Mouse (Mus musculus) hindbrain, embryonic 13.5 days (tissue): Measurements from ENCODE around the gene Aif1l. TPM values are rescaled to one million over a fixed set of nuclear protein-coding genes. Genes with fewer than 3 reads are reported as not detected.

Source experiments
- ATAC-seq: fragments of 200-750 bp; cut with Nextera tagmentation; 2 replicates; pipeline ENCODE4 v1.8.0; 2017; ENCODE audit warnings: moderate TSS enrichment; ENCODE audit not compliant: low FRiP score
- H3K27ac ChIP-seq: fragments of 300-500 bp; sonication (generic); 2 replicates; pipeline ENCODE4 v1.5.1; 2015; ENCODE audit warnings: inconsistent platforms, mild to moderate bottlenecking, moderate library complexity
- H3K27me3 ChIP-seq: fragments of 300-500 bp; sonication (generic); 2 replicates; pipeline ENCODE4 v1.6.1; 2015; ENCODE audit warnings: mild to moderate bottlenecking, inconsistent platforms
- H3K36me3 ChIP-seq: fragments of 300-500 bp; sonication (generic); 2 replicates; pipeline ENCODE4 v1.6.1; 2015; ENCODE audit warnings: mild to moderate bottlenecking, inconsistent platforms
- H3K4me1 ChIP-seq: fragments of 300-500 bp; sonication (generic); replicated peaks from 2 replicates; pipeline ENCODE4 v1.6.1; 2015; ENCODE audit warnings: inconsistent platforms
- H3K4me2 ChIP-seq: fragments of 300-500 bp; sonication (generic); 2 replicates; pipeline ENCODE4 v1.6.1; 2015; ENCODE audit warnings: inconsistent platforms, mild to moderate bottlenecking, moderate library complexity
- H3K4me3 ChIP-seq: fragments of 300-500 bp; sonication (generic); 2 replicates; pipeline ENCODE4 v1.5.1; 2015; ENCODE audit warnings: mild to moderate bottlenecking, inconsistent platforms
- H3K9ac ChIP-seq: fragments of 300-500 bp; sonication (generic); 2 replicates; pipeline ENCODE4 v1.6.1; 2015; ENCODE audit warnings: mild to moderate bottlenecking, inconsistent platforms
- H3K9me3 ChIP-seq: fragments of 300-500 bp; sonication (generic); 2 replicates; pipeline ENCODE4 v1.6.1; 2016; ENCODE audit warnings: inconsistent platforms
- WGBS: fragments of 180-500 bp; shearing (Covaris S2); methylation state at CpG from one replicate; pipeline ENCODE4 v1.1.7; 2015; 5-methylcytosine and 5-hydroxymethylcytosine counted together
- polyA plus RNA-seq: library from polyadenylated mRNA; unstranded; fragments of >200 nt; fragmentation: Nextera tagmentation; extraction: Ambion mirVana; gene quantifications from 2 replicates; pipeline ENCODE4 v1.2.1, GENCODE M21; 2015

Aif1l gene
- polyA plus RNA-seq, 1 experiment from 2014 or later, result 25.9 TPM

DNA sequence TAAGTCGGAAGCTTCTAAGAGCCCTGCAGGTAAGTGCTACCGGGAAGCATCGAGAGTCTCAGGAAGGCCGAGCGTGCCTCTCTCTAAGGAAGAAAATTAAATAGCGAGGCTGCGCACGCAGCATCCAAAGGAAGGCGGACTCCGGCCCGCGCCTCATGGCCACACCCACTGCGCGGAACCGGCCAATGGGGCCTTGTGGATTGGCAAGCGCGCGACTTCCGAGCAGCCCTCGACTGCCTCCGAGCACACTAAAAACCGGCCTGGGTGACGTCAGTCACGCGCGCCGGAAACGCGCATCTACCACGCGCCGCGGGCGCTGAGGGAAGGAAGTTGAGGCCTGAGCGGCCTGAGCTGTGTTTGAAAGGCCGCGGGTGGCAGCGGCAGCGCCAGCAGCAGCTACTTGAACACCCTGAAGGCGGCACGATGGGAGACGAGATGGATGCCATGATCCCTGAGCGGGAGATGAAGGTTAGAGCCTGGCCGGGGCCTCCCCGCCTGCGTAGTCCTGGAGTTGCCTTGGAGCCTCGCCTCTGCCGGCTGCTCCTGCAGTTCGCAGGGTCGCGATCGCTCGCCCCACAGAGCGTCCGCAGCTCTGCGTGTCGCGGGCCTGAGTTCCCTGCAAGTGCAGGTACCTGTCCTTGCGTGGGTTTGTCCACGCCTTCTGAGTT lies 24.3 kb downstream of the Aif1l start, which contains the start of gene Nup214:
Nup214 (plus strand) TSS at position 296 of the 668 bp plus-strand sequence.
- Histone ChIP-seq H3K9ac (peak within 1 kb of the TSS; percentile 91), H3K36me3 (peaks cover 39% of the 10 kb centered on the region), H3K27ac (peak within 1 kb of the TSS; percentile 86), H3K4me3 (peak within 1 kb of the TSS; percentile 95), H3K4me2 (peak within 1 kb of the TSS; percentile 77), H3K27me3 (no peaks in the 10 kb centered on the region), H3K4me1 (peaks cover 22% of the 10 kb centered on the region), H3K9me3 (no peaks in the 10 kb centered on the region)
- WGBS, result under 1% methylated on average over 60 of the region's 60 CpGs
- ATAC-seq, result peak; percentile 99

DNA sequence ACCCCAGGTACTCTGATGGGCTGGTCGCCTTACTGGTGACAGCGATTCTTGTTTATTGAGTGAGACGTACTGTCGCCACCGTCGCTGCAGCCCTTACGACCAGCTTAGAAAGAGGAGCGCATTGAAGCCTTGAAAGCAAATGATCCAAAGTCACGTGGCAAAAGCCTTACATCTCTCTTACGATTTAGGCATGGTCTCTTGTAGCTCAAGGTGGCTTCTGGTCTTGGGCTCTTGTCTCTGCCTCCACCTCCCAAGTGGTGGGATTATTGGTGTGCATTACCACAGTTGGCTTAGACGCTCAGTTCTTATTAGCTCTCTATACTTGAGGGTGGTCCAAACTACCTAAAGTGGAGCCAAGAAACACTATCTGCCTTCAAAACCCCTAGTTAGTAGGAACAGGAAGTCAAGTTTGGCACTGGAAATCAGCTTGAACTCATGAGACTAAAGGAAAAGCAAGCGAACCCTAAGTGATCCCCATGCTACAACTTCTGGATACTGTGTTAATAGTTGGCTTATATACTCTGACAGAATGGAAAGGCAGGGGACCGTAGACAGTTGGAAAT lies 25.0 kb downstream of the Aif1l start:
- Histone ChIP-seq H3K4me3 (peak overlapping the region; percentile 95), H3K9me3 (no peaks in the 10 kb centered on the region), H3K27ac (peak overlapping the region; percentile 71), H3K36me3 (peaks cover 44% of the 10 kb centered on the region), H3K4me1 (peaks cover 22% of the 10 kb centered on the region), H3K9ac (peak overlapping the region; percentile 91), H3K27me3 (no peaks in the 10 kb centered on the region), H3K4me2 (peak overlapping the region; percentile 71)
- WGBS, result 11% methylated on average over 13 of the region's 13 CpGs
- no peak for ATAC-seq

DNA sequence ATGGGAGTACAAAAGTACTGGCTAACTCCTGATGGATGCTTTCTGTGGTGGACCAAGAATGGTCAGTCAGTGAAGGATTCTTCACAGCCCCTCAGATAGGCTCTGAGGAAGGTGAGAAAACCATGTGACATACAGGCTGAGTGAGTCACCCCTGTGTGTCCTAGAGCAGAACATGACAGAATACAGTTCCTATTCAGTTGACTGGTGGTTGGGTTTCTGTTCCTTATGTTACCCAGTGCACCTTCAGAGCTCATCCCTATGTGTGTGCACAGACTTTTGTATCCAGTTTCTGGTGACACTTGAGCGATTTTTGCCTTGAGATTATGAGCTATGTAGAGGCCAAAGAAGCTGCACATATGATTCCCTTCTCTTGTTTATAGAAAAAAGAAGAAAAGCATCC lies 37.8 kb downstream of the Aif1l start:
- H3K4me1 ChIP-seq, result no peaks in the 10 kb centered on the region

DNA sequence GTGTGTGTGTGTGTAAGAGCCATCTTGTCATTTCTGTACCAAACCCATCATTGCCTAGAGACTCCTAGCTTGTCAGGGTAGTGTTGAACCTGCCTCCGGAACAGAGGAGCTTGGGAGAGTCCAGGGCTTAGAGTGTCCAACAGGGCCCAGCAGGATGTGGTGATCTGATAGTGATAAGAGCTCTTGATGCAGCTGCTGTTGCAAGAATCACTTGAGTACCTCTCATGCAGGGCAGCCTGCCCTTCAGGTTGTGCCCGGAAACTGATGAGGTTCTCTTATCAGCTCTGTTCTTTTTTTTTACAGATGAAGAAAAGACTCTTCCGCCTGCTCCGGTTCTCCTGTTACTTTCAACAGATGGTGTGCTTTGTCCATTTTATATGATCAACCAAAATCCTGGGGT lies 41.0 kb downstream of the Aif1l start:
- H3K4me1 ChIP-seq, result no peaks in the 10 kb centered on the region
- no peak overlapping the region for H3K27ac ChIP-seq
- peaks cover 94% of the 10 kb centered on the region for H3K36me3 ChIP-seq
- H3K4me3 ChIP-seq, result no peak overlapping the region
- no peaks in the 10 kb centered on the region for H3K9me3 ChIP-seq
- no peak overlapping the region for H3K9ac ChIP-seq
- no peak overlapping the region for H3K4me2 ChIP-seq
- no peaks in the 10 kb centered on the region for H3K27me3 ChIP-seq
- ATAC-seq, result no peak
- 95% methylated on average over 4 of the region's 4 CpGs for WGBS

More for the DNA sequence above, 37.8 kb downstream of the Aif1l start:
- Histone ChIP-seq H3K4me3 (no peak overlapping the region), H3K4me2 (no peak overlapping the region), H3K9me3 (no peaks in the 10 kb centered on the region), H3K36me3 (peaks cover 98% of the 10 kb centered on the region), H3K27me3 (no peaks in the 10 kb centered on the region), H3K9ac (no peak overlapping the region), H3K27ac (no peak overlapping the region)
- no peak for ATAC-seq
- 100% methylated on average over 1 of the region's 1 CpGs for WGBS

DNA sequence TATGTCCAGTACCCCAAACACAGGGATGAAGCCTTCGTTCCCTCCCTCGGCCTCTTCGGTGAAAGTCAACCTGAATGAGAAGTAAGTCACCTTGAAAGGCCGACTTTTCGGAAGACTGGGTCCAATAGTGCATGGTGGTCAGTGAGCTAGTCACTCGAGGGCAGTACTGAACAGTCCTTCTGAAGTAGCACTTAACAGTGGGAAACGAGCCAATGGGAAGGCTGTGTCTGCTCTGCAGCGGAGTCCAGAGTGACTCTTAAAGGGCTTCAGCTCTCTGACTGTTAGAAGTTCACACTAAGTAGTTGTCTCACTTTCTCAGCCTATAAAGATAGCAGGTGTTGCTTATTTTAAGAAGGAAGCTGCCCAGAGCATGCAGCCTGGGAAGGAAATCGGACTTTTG lies 45.0 kb downstream of the Aif1l start:
- WGBS, result 94% methylated on average over 9 of the region's 9 CpGs

DNA sequence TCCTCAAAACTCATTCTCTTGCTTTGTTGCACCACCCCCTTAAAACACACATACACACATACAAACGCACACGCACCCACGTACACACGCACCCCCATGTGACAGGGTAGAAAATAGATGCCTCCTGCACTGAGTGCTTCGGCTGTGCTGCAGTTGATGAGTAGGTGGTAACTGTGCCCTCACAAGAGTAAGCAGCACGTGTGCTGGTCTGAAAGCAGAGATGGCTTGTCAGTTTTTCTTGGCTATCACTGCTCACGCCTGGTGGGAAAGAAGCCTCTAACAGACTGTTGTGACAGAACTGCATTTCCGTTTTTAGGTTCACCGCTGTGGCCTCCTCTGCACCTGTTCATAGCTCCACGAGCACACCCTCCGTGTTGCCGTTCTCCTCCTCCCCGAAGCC lies 46.1 kb downstream of the Aif1l start:
- Histone ChIP-seq H3K4me2 (no peak overlapping the region), H3K4me3 (no peak overlapping the region), H3K4me1 (no peaks in the 10 kb centered on the region), H3K27ac (no peak overlapping the region), H3K9ac (no peak overlapping the region), H3K27me3 (no peaks in the 10 kb centered on the region), H3K9me3 (no peaks in the 10 kb centered on the region), H3K36me3 (peaks cover 91% of the 10 kb centered on the region)
- ATAC-seq, result no peak
- WGBS, result 96% methylated on average over 13 of the region's 13 CpGs

More for the DNA sequence above, 45.0 kb downstream of the Aif1l start:
- Histone ChIP-seq H3K27me3 (no peaks in the 10 kb centered on the region), H3K4me3 (no peak overlapping the region), H3K36me3 (peaks cover 92% of the 10 kb centered on the region), H3K9me3 (no peaks in the 10 kb centered on the region), H3K27ac (no peak overlapping the region), H3K4me1 (no peaks in the 10 kb centered on the region), H3K4me2 (no peak overlapping the region), H3K9ac (no peak overlapping the region)
- no peak for ATAC-seq

DNA sequence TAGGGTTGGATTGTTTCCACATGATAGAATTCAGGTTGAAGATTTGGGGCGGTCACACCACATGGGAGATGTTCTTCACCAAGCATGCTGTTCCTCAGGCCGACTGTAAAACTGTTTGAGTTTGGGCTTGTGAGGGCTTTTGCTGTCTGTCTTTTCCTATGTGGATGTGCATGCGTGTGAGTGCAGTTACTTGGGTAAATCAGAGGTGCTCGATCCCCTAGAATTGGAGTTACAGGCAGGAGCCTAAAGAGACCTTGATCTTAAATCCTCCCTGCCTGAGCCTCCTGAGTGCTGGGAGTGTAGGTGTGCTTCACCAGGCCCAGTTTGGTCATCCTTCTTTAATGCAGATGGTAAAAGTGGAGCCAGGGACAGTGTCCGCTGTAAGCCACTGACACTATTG lies 47.6 kb downstream of the Aif1l start:
- H3K27me3 ChIP-seq, result no peaks in the 10 kb centered on the region
- H3K4me2 ChIP-seq, result no peak overlapping the region
- H3K36me3 ChIP-seq, result peaks cover 83% of the 10 kb centered on the region
- no peak overlapping the region for H3K4me3 ChIP-seq
- H3K9ac ChIP-seq, result no peak overlapping the region
- no peaks in the 10 kb centered on the region for H3K9me3 ChIP-seq
- 94% methylated on average over 5 of the region's 5 CpGs for WGBS
- H3K27ac ChIP-seq, result no peak overlapping the region
- no peaks in the 10 kb centered on the region for H3K4me1 ChIP-seq
- ATAC-seq, result no peak

DNA sequence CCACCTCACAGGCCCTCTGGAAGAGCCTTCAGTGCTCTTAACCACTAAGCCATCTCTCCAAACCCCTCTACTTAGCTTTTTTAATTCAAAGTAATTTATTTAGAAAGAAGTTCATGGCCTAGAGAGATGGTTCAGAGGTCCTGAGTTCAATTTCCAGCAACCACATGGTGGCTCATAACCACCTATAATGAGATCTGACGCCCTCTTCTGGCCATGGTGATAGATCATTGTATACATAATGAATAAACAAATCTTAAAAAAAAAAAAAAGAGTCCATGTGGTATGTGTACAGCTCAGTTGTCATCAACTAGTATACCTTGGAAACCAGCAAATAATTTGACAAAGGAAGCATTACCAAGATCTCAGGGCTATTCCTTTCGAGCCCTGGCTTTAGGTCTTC lies 48.5 kb downstream of the Aif1l start:
- no peaks in the 10 kb centered on the region for H3K27me3 ChIP-seq
- WGBS, result 66% methylated on average over 2 of the region's 2 CpGs
- peaks cover 83% of the 10 kb centered on the region for H3K36me3 ChIP-seq
- H3K4me3 ChIP-seq, result no peak overlapping the region
- no peak overlapping the region for H3K27ac ChIP-seq
- H3K9ac ChIP-seq, result no peak overlapping the region
- no peak overlapping the region for H3K4me2 ChIP-seq
- ATAC-seq, result no peak
- H3K4me1 ChIP-seq, result no peaks in the 10 kb centered on the region
- H3K9me3 ChIP-seq, result no peaks in the 10 kb centered on the region

DNA sequence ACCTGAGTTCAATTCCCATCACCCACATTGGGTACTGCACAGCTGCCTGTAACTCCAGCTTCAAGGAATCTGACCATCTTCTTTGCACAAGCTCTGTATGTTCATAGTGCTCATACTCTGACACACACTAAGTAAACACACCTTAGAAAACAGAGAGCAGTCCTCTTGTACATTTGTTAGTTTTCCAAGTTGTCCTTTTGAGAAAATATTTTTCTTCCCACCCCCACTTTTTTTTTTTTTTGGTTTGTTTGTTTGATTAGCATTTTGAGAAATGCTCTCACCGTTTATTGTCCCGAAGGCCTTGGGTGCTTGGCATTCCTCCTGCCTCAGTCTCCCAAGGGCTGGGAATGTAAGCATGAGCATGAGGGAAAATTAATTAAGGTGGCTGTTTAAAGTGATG lies 58.4 kb downstream of the Aif1l start:
- no peaks in the 10 kb centered on the region for H3K27me3 ChIP-seq
- H3K4me3 ChIP-seq, result no peak overlapping the region
- H3K4me2 ChIP-seq, result no peak overlapping the region
- H3K9me3 ChIP-seq, result no peaks in the 10 kb centered on the region
- 92% methylated on average over 2 of the region's 2 CpGs for WGBS
- peaks cover 89% of the 10 kb centered on the region for H3K36me3 ChIP-seq
- no peak overlapping the region for H3K9ac ChIP-seq
- no peaks in the 10 kb centered on the region for H3K4me1 ChIP-seq
- no peak for ATAC-seq
- H3K27ac ChIP-seq, result no peak overlapping the region

DNA sequence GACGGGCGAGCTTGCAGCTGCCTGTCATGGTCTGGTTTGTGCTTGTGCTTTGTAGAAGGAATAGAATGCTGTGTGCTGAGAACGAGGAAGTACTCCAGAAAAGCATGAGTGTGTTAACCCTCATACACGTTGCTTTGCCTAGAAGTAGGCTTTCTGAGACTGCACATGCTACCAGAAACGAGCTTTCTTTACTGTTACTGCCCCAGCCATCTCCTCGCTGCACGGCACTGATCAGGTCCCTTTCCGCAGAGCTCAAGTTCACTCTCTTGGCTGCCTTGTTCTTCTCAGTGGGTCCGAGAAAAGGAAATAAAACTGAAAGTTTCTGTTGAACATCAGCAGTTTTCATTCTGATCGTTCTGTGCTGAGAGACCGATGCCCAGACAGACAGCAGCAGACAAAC lies 58.8 kb downstream of the Aif1l start:
- Histone ChIP-seq H3K4me1 (no peaks in the 10 kb centered on the region), H3K9ac (no peak overlapping the region), H3K9me3 (no peaks in the 10 kb centered on the region), H3K36me3 (peaks cover 88% of the 10 kb centered on the region), H3K27ac (no peak overlapping the region), H3K4me2 (no peak overlapping the region), H3K27me3 (no peaks in the 10 kb centered on the region), H3K4me3 (no peak overlapping the region)
- no peak for ATAC-seq
- 94% methylated on average over 11 of the region's 11 CpGs for WGBS

DNA sequence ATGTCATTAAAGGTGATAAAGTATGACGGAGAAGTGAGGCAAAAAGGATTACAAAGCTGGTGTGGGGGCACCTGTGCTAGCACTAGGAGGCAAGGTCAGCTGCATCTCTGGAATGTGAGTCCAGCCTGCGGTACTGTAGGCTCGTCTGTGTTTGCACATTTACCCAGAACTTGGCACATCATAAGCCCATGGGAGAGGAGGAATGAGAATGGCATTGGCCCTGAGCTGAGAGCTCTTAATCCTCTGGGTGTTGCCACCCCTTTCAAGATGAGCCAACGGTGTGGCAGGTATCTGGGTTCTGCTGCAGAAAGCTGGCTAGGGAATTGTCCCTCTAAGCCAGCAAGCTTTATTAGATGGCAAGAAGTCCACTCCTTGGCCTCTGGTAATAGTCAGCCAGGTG lies 69.8 kb downstream of the Aif1l start:
- no peak overlapping the region for H3K4me3 ChIP-seq
- H3K36me3 ChIP-seq, result peaks cover 93% of the 10 kb centered on the region
- no peaks in the 10 kb centered on the region for H3K9me3 ChIP-seq
- WGBS, result 82% methylated on average over 4 of the region's 4 CpGs
- no peak for ATAC-seq
- H3K27ac ChIP-seq, result no peak overlapping the region
- H3K4me2 ChIP-seq, result no peak overlapping the region
- H3K27me3 ChIP-seq, result no peaks in the 10 kb centered on the region
- H3K4me1 ChIP-seq, result no peaks in the 10 kb centered on the region
- no peak overlapping the region for H3K9ac ChIP-seq

DNA sequence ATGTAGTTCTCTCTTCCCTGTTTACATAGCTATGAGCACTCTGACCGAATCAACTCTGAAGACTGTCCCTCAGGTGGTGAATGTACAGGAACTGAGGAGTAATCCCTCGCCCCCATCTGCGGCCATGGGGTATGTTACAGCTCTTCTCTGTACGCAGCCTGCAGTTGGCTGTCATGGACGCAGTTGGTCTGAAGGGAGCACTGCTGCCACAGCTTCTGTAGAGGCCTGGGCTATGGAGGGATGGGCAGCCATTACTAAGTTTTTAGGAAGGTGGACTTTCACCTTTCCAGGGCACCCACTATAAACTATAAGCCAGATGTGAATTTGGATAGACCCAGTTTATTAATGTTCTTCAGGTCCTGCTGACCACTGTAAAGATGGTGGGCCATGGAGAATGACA lies 70.3 kb downstream of the Aif1l start:
- H3K4me3 ChIP-seq, result no peak overlapping the region
- WGBS, result 94% methylated on average over 5 of the region's 5 CpGs
- H3K27ac ChIP-seq, result no peak overlapping the region
- ATAC-seq, result no peak
- no peak overlapping the region for H3K9ac ChIP-seq
- H3K27me3 ChIP-seq, result no peaks in the 10 kb centered on the region
- no peaks in the 10 kb centered on the region for H3K9me3 ChIP-seq
- no peaks in the 10 kb centered on the region for H3K4me1 ChIP-seq
- no peak overlapping the region for H3K4me2 ChIP-seq
- peaks cover 94% of the 10 kb centered on the region for H3K36me3 ChIP-seq
